Mouse (Mus musculus) gastrocnemius, postnatal 25 days (tissue): Measurements from ENCODE around the gene Usp42. TPM values are rescaled to one million over a fixed set of nuclear protein-coding genes. Genes with fewer than 3 reads are reported as not detected.

ENCODE experiments used
- DNase-seq: peaks from one replicate; pipeline ENCODE4 v3.0.0; 2022
- long read RNA-seq, 2 experiments: library from polyadenylated mRNA; stranded (forward); transcript quantifications; one replicate each; pipeline ENCODE4 v2.0.0; 2021
- total RNA-seq, 2 experiments: library from RNA; stranded (reverse); gene quantifications; 1 replicate in 1 of 2; 2 replicates in 1 of 2; pipeline ENCODE4 v1.2.3; 2021

Gene Usp42
- total RNA-seq = 1 to 10 TPM; 4.3 to 5.3 TPM
- long read RNA-seq, experiment 1, partial matches to known transcripts = 1 of 2 reads
- long read RNA-seq, experiment 1, other reads (novel, unspliced or antisense) = 1 of 2 reads
- long read RNA-seq, experiment 2, full-length matches to known transcripts = 2 of 7 reads
- long read RNA-seq, experiment 2, partial matches to known transcripts = 5 of 7 reads
- long read RNA-seq, experiment 2, other reads (novel, unspliced or antisense) = 0 of 7 reads

GRCm38 (mm10) chr5:143732180-143732891, at the start of gene Usp42:
Gene Usp42, minus strand, starts transcription at chr5:143732280.
- DNase-seq = peak; percentile 98

DNA sequence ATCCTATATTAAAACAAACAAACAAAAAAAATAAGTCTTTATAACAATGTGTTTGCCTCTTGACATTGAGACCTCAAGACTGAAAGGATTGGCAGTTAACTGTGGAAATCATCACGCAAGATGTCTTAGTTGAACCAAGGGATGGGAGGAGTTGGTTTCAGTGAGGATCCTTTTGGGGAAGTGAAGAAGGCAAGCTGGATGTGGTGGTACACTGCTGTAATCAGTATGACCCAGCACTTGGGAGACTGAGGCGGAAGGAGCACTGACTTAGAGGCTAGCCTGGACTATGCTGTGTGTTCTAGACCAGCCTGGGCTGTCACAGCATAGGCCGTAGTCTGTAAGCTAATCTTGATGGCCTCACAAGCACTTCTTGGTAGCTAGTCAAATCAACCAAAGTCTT, 28.4 kb upstream of the Usp42 start:
- no peak for DNase-seq

- no peak for DNase-seq
Observed at GRCm38 (mm10) chr5:143759554-143759953, 27.5 kb upstream of the Usp42 start.

DNA sequence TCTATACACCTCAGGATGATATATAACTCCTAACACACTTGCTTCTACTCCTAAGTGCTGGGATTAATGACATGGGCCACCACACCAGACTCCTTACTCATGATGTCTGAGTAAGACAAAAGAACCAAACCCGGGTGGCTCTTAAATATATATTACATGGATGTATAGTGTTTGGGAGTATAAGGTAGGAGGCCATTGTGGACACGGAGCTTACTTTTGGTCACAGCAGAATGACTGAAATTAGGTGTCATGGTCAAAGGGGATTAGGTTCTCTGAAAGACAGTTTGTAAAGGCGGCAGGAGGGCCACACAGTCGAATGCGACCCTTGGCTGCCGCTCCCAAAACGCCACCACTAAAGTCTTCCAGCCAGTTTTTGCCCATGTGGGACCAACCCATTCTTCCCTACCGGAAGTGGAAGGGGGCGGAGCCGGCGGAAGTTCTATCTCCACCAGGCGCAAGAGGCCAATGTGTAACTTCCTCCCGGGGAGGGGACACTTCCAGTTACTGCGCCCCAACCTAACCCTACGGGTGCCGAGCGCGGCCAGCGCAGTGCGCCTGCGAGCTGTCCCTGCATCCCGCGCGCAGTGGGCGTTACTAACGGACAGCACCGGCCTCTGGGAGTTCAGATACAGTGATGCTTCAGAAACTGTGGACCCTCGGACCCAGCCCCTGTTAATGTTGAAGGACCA, 25.8 kb upstream of the Usp42 start:
- peak; percentile 90 for DNase-seq

- no peak for DNase-seq
Observed at GRCm38 (mm10) chr5:143755529-143756141, 23.6 kb upstream of the Usp42 start.

DNA sequence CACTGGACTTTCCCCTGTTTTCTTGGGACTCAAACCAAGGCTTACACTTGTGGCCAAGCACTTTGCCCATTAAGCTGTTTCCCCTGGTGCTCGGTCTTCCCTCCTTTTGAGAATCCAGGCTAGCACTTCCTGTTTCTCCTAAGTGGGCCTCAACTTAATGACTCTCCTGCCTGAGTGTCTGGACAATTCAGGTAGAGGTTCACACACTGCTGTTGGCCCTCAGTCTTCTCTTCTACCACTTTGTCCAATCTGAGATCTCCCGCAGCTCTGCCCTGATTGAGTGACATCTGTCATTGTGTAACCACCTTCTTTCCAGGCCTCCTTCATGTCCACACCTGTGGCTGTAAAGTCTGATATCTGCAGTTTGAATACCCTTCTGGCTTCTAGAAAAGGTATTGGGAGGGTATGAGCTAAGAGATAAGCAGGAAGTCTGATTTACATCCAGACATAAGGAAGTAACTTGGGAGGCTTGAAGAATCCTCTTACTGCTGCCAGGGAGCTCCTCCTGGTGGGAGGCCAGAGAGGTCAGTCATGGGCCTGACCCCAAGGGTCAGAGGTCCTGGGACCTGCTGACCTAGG, 17.6 kb upstream of the Usp42 start:
- DNase-seq = no peak

DNA sequence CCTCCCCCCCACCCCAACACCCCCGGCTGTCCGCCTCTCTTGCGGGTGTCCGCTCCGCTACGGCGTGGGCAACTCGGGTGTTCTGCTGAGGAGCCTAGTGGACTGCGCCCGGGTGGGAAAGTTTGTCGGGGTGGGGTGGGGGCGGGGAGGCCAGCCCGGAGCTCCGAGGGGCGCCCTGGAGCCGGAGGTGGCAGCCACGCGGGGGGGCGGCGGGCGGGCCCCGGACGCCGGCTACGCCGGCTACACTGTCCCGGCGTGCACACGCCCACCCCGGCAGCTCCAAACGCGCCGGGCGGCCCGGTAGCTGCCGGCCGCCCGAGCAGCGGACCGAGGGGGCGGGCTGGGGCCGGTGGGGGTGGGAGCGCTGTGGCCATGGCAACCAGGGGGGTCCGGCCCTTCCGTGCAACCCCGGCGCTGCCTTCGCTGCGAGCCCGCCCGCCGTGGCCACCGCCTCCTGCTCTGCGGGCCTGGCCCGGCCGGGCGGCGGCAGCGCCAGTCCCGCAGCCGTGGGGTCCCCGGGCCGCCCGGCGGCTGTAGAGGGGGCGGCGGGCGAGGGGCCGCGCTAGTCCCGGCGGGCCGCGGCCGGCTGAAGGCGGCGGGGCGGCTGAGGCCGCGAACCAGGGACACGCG, 482 bp downstream of the Usp42 start:
- DNase-seq = peak; percentile 53

DNA sequence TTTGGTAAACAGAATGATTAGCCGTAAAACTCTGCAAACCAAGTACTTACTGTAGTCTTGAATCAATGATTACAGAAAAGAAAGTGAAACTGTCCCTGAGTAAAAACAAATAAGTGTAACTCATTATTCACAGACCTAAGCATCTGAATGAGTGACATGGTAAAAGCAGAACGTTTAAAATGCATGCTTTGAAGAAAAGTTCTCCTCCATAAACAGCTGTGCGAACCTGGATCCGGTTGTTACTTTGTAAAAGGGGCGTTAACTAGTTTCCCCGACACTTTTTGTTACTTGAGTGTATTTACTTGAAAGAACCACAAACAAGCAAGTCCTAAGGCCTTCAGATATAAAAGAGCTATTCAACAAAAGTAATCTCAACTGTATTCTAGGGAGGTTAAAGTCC, 1.2 kb downstream of the Usp42 start:
- no peak for DNase-seq

DNA sequence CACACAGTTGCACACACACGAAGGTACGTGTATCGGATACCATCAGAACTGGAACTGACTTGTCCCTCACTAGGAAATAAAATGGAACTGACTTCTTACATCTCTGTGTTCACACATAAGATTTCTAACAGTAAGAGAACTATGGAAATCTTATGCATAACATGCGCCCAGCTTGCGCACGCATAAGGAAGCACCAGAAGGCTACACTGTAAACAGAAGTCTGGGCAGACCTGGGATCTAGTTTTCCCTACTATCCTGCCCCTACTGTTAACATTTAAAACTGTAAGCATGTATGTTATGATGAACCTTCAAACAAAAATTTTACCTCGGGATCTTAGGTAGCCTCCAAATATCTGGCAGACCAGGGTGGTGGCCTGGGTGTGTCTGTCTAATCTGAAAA, 10.1 kb downstream of the Usp42 start:
- DNase-seq = no peak

DNA sequence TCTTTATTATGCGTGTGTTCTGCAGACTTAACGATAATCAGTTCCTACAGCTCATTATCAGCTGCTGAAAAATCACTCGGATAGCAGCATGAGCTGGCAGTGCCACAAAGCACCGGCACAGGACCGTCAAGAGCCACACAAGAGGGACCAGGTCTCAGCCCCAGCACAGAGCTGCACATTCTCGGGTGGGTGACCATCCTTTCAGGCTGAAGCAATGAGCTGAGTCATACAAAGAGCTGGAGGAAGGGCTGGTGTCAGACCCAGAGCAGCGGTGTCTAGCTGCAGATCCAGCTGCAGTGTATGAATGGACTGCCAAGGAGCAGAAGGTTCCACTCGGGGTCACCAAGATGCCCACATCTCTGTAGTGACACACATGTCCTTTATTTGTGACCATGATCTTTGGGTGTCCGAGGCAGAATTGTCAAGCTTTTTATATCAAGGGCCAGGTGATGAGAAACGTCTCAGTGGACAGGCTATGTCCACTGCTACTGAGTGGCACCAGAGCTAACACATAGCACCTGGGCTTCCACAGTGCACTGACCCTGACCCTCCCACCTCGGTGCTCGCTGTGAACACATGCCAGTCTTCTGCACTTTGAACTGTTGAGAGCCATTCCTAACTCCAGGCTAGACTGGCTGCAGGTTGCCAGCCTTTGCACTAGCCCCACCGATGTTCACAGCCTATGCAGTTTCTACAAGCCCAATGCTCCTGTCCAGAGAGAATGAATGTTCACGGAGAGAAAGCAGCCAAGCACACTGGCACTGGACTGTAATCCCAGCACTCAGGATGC, 19.9 kb downstream of the Usp42 start:
- DNase-seq = no peak

DNA sequence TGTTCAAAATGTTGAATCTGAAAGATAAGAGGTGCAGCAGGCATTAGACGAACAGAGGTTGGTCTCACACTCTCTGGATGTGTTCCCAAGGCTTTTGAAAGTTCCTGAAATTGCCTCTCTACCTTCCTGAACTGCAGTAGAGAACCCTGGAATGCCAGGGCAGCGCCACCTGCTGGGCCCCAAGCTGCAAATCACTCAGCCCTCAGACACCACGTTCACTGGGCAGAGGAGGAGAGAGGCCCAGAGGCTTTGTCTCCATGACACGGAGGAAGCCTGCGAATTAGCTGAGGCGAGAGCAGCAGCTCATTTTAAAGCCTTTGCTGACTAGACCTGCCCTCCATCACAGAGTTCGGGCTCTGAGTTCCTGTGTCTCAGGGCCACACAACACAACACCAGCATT, 20.8 kb downstream of the Usp42 start:
- peak; percentile 30 for DNase-seq

DNA sequence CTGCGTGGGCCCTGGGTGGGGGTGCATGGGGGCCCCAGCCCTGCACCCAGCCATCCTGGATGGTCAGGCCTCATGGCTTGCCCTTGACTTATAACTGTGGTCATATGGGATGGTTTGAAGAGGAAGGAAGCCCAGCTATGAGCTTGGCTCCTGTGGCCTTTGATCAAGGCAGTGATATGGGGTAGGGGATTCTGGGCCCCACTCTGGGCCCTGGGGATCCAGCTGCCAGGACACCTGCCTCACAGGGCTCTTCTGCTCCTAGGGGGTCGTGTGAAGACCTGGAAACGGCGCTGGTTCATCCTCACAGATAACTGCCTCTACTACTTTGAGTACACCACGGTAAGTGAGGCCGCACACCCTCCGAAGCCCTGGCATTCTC, 25.3 kb downstream of the Usp42 start:
- no peak for DNase-seq

- DNase-seq = no peak
Observed at GRCm38 (mm10) chr5:143706030-143706821, 25.9 kb downstream of the Usp42 start.

DNA sequence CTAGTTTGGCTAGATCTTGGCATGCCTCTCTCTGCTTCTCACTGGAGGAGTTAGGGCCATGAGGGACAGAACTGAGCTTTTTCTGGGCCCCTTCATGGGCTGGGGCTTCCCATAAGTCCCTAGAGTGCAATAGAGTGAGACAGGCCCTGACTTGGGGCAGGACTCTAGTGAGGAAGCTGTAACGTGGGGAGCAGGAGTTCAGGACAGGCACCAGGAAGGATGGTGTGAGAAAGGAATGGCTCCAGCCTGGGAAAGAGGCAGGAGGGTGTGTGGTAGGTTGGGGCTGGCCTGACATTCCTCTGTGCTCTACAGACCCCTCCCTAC, 26.5 kb downstream of the Usp42 start:
- DNase-seq = no peak

- DNase-seq = no peak
Observed at GRCm38 (mm10) chr5:143704875-143705658, 27.0 kb downstream of the Usp42 start.

- no peak for DNase-seq
Observed at GRCm38 (mm10) chr5:143701074-143701473, 31.0 kb downstream of the Usp42 start.

- no peak for DNase-seq
Observed at GRCm38 (mm10) chr5:143700247-143700646, 31.8 kb downstream of the Usp42 start.

DNA sequence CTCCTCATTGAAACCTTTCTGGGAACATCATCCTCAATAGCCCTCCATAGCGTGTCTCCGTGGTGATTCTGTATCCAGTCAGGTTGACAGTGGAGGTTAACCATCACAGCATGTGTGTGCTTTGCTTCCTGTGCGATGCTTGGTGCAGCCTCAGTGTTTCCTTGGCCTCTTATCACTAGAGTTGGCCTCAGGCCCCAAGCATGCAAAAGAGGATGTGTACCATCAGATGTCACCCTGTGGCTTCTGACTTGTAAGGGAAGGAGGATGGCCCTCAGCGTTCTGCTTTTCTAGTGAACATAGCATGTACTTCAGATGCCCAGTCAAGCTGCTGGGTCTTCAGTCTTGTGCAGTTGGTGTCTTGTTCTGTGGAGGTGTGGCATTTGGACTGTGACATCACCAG, 33.6 kb downstream of the Usp42 start:
- no peak for DNase-seq

DNA sequence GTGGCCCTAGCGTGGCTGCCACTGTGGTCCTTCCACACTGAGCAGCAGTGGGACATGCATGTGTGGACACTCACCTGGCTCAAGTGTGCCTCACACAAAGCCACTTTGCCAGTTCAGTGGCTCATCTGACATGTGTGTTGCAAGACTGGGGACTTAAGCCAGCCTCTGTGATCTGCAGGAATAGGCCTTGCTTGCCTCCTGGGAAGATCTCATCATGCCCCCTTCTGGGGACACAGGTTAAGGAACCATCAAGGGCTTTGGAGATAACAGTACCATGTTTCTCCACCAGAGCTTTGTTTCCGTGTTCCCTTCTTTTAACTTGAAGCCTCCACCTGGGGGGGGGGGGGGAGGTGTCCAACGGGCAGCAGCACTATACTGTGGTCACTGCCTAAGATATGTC, 35.8 kb downstream of the Usp42 start:
- DNase-seq = no peak

GRCm38 (mm10) chr5:143690926-143691325, 41.2 kb downstream of the Usp42 start:
- DNase-seq = no peak
